Mouse (Mus musculus) MEL (cell line): Measurements from ENCODE around the gene Fbh1.

Source experiments
- CTCF ChIP-seq, 3 experiments: IDR thresholded peaks in 2 of 3; conservative IDR thresholded peaks in 1 of 3; 2 replicates each; pipeline ENCODE4 v1.5.1; 2011 to 2012; ENCODE audit warnings: low read length in 3 of 3, low read depth in 2 of 3, mild to moderate bottlenecking in 2 of 3, improper control_type of control experiment in 1 of 3, inconsistent platforms in 1 of 3, mixed read lengths in 1 of 3, moderate library complexity in 1 of 3; ENCODE audit not compliant: control insufficient read depth in 1 of 3, insufficient read depth in 1 of 3, poor library complexity in 1 of 3, severe bottlenecking in 1 of 3
- GATA1 ChIP-seq: IDR thresholded peaks from 2 replicates; pipeline ENCODE4 v1.6.1; 2011; ENCODE audit warnings: low read depth, low read length, improper control_type of control experiment
- POLR2A ChIP-seq, 2 experiments: IDR thresholded peaks; 2 replicates each; pipeline ENCODE4 v1.6.1; 2011 to 2012; ENCODE audit warnings: low read length in 2 of 2, mild to moderate bottlenecking in 2 of 2, control low read depth in 1 of 2, improper control_type of control experiment in 1 of 2, low read depth in 1 of 2, moderate library complexity in 1 of 2; ENCODE audit not compliant: control insufficient read depth in 1 of 2, insufficient read depth in 1 of 2, poor library complexity in 1 of 2
- UBTF ChIP-seq: IDR thresholded peaks from 2 replicates; pipeline ENCODE4 v1.6.1; 2012; ENCODE audit warnings: low read depth, mild to moderate bottlenecking, inconsistent platforms, low read length, improper control_type of control experiment, moderate library complexity, borderline replicate concordance; ENCODE audit not compliant: insufficient read depth
- ZNF384 ChIP-seq: IDR thresholded peaks from 2 replicates; pipeline ENCODE4 v1.6.1; 2012; ENCODE audit warnings: low read depth, mild to moderate bottlenecking, inconsistent platforms, low read length, improper control_type of control experiment

GRCm38 (mm10) chr2:11713021-11713420 is 64.4 kb downstream of the Fbh1 start:
- TF ChIP-seq CTCF (IDR thresholded peaks at IDR 0.05 in 2 of 3, conservative IDR thresholded peaks at IDR 0.05 in 1 of 3; ENCODE audit: control insufficient read depth in 1 of 3, insufficient read depth in 1 of 3, low read depth in 2 of 3, low read length in 3 of 3, poor library complexity in 1 of 3, severe bottlenecking in 1 of 3) (no peak), UBTF (no peak), POLR2A (IDR thresholded peaks at IDR 0.05; ENCODE audit: control insufficient read depth in 1 of 2, insufficient read depth in 1 of 2, low read depth in 1 of 2, low read length in 2 of 2, poor library complexity in 1 of 2) (no peak), ZNF384 (no peak), GATA1 (no peak)
